Mouse (Mus musculus): ENCODE results near the gene C130060K24Rik.

DNA sequence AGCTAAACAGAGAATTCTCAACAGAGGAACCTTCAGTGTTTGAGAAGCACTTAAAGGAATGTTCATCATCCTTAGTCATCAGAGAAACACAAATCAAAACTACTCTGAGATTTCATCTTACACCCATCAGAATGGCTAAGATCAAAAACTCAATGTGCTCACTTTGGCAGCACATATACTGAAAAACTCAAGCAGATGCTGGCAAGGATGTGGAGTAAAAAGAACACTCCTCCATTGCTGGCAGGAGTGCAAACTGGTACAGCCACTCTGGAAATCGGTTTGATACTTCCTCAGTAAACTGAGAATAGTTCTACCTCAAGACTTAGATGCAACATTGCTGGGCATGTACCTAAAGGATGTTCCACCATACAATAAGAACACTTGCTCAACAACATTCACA, 41.0 kb downstream of the C130060K24Rik start:
- TF ChIP-seq GATA1 (IDR thresholded peaks at IDR 0.05; ENCODE audit: borderline replicate concordance, low read length) (no peak), FLI1 (IDR thresholded peaks at IDR 0.05; ENCODE audit: low read length) (no peak)
